Mouse (Mus musculus) brown adipose tissue, adult 24 weeks (tissue): Measurements from ENCODE around the gene Alox15. TPM values are rescaled to one million over a fixed set of nuclear protein-coding genes. Genes with fewer than 3 reads are reported as not detected.

Experiments used
- H3K27ac ChIP-seq: fragments of 200-500 bp; replicated peaks from 2 replicates; pipeline ENCODE4 v1.5.1; 2012; ENCODE audit warnings: low read depth, mild to moderate bottlenecking, low read length
- H3K4me1 ChIP-seq: fragments of 200-500 bp; 2 replicates; pipeline ENCODE4 v1.6.1; 2012; ENCODE audit warnings: low read length, mixed read lengths; ENCODE audit not compliant: control insufficient read depth, insufficient read depth, insufficient read length
- H3K4me3 ChIP-seq: fragments of 200-500 bp; 2 replicates; pipeline ENCODE4 v1.5.1; 2012; ENCODE audit warnings: low read depth, mild to moderate bottlenecking, low read length, moderate library complexity; ENCODE audit not compliant: insufficient read depth
- polyA plus RNA-seq: library from polyadenylated mRNA; stranded (reverse); fragments of >200 nt; gene quantifications from 2 replicates; pipeline ENCODE4 v1.2.4, GENCODE M21; 2012; ENCODE audit not compliant: missing spikeins, insufficient read depth, insufficient read length

Gene Alox15
- polyA plus RNA-seq, 1 experiment: 0.55 TPM

GRCm38 (mm10) chr11:70339481-70339880, 12.3 kb downstream of the Alox15 start:
- Histone ChIP-seq H3K4me3 (no peak overlapping the region), H3K4me1 (no peaks in the 10 kb centered on the region), H3K27ac (no peak overlapping the region)

GRCm38 (mm10) chr11:70334477-70334876, 17.4 kb downstream of the Alox15 start:
- Histone ChIP-seq H3K4me3 (no peak overlapping the region), H3K4me1 (no peaks in the 10 kb centered on the region), H3K27ac (no peak overlapping the region)

GRCm38 (mm10) chr11:70324726-70325125, 27.1 kb downstream of the Alox15 start:
- no peaks in the 10 kb centered on the region for H3K4me1 ChIP-seq
- no peak overlapping the region for H3K4me3 ChIP-seq
- H3K27ac ChIP-seq: no peak overlapping the region

- H3K27ac ChIP-seq: no peak within 1 kb of the TSS
- no peak within 1 kb of the TSS for H3K4me3 ChIP-seq
- H3K4me1 ChIP-seq: no peaks in the 10 kb centered on the region
These were observed 29.3 kb downstream of the Alox15 start, which contains the start of gene Alox12e for GRCm38 (mm10) chr11:70322528-70322927. Gene Alox12e, minus strand, starts transcription at chr11:70322628.

- Histone ChIP-seq H3K4me1 (no peaks in the 10 kb centered on the region), H3K4me3 (no peak overlapping the region), H3K27ac (no peak overlapping the region)
These were observed 30.2 kb downstream of the Alox15 start for GRCm38 (mm10) chr11:70321664-70322063.

GRCm38 (mm10) chr11:70319614-70320013, 32.2 kb downstream of the Alox15 start:
- Histone ChIP-seq H3K27ac (no peak overlapping the region), H3K4me1 (no peaks in the 10 kb centered on the region), H3K4me3 (no peak overlapping the region)

- no peak overlapping the region for H3K4me3 ChIP-seq
- H3K4me1 ChIP-seq: no peaks in the 10 kb centered on the region
- H3K27ac ChIP-seq: no peak overlapping the region
These were observed 38.0 kb downstream of the Alox15 start for GRCm38 (mm10) chr11:70313833-70314232.

GRCm38 (mm10) chr11:70309341-70309740, 42.5 kb downstream of the Alox15 start:
- H3K4me3 ChIP-seq: no peak overlapping the region
- no peak overlapping the region for H3K27ac ChIP-seq
- H3K4me1 ChIP-seq: no peaks in the 10 kb centered on the region

GRCm38 (mm10) chr11:70308296-70308695, 43.5 kb downstream of the Alox15 start:
- Histone ChIP-seq H3K4me3 (no peak overlapping the region), H3K27ac (no peak overlapping the region), H3K4me1 (no peaks in the 10 kb centered on the region)

GRCm38 (mm10) chr11:70306159-70306558, 45.7 kb downstream of the Alox15 start:
- Histone ChIP-seq H3K4me1 (no peaks in the 10 kb centered on the region), H3K27ac (no peak overlapping the region), H3K4me3 (no peak overlapping the region)

GRCm38 (mm10) chr11:70302293-70302692, 49.5 kb downstream of the Alox15 start:
- Histone ChIP-seq H3K4me1 (no peaks in the 10 kb centered on the region), H3K4me3 (no peak overlapping the region), H3K27ac (no peak overlapping the region)

- no peak overlapping the region for H3K4me3 ChIP-seq
- peak overlapping the region; percentile 23; the same call in 1 of the 2 replicates for H3K27ac ChIP-seq
These were observed 53.9 kb downstream of the Alox15 start for GRCm38 (mm10) chr11:70297836-70298454.

GRCm38 (mm10) chr11:70297405-70297804, 54.4 kb downstream of the Alox15 start:
- H3K4me3 ChIP-seq: no peak overlapping the region
- H3K27ac ChIP-seq: peak overlapping the region; percentile 23; the same call in 1 of the 2 replicates
- H3K4me1 ChIP-seq: no peaks in the 10 kb centered on the region

More at GRCm38 (mm10) chr11:70297836-70298454, 53.9 kb downstream of the Alox15 start:
- H3K4me1 ChIP-seq: no peaks in the 10 kb centered on the region
